Mouse (Mus musculus) forebrain, embryonic 16.5 days (tissue): ENCODE results near the gene Fkbpl. TPM values are rescaled to one million over a fixed set of nuclear protein-coding genes. Genes with fewer than 3 reads are reported as not detected.

Source experiments
- ATAC-seq: fragments of 200-750 bp; cut with Nextera tagmentation; 2 replicates; pipeline ENCODE4 v1.8.0; 2017; ENCODE audit warnings: mild to moderate bottlenecking, moderate library complexity
- H3K27ac ChIP-seq: fragments of 300-500 bp; sonication (generic); 2 replicates; pipeline ENCODE4 v1.5.1; 2014; ENCODE audit warnings: low read length, control low read depth
- H3K27me3 ChIP-seq: fragments of 300-500 bp; sonication (generic); replicated peaks from 2 replicates; pipeline ENCODE4 v1.6.1; 2014; ENCODE audit warnings: low read length; ENCODE audit not compliant: control insufficient read depth, insufficient read depth
- H3K36me3 ChIP-seq: fragments of 300-500 bp; sonication (generic); 2 replicates; pipeline ENCODE4 v1.6.1; 2014; ENCODE audit not compliant: control insufficient read depth, insufficient read depth
- H3K4me1 ChIP-seq: fragments of 300-500 bp; sonication (generic); replicated peaks from 2 replicates; pipeline ENCODE4 v1.6.1; 2014; ENCODE audit warnings: low read length; ENCODE audit not compliant: control insufficient read depth, insufficient read depth
- H3K4me2 ChIP-seq: fragments of 300-500 bp; sonication (generic); 2 replicates; pipeline ENCODE4 v1.6.1; 2014; ENCODE audit warnings: mild to moderate bottlenecking, low read length, control low read depth
- H3K4me3 ChIP-seq: fragments of 300-500 bp; sonication (generic); replicated peaks from 2 replicates; pipeline ENCODE4 v1.5.1; 2014; ENCODE audit warnings: mild to moderate bottlenecking, low read length, control low read depth
- H3K9ac ChIP-seq: fragments of 300-500 bp; sonication (generic); replicated peaks from 2 replicates; pipeline ENCODE4 v1.6.1; 2014; ENCODE audit warnings: low read depth, low read length, control low read depth
- H3K9me3 ChIP-seq: fragments of 300-500 bp; sonication (generic); 2 replicates; pipeline ENCODE4 v1.6.1; 2016; ENCODE audit warnings: low read length; ENCODE audit not compliant: control insufficient read depth
- WGBS: fragments of 180-500 bp; shearing (Covaris S2); extraction: QIAGEN DNeasy Blood & Tissue Kit; methylation state at CpG from one replicate; pipeline ENCODE4 v1.1.7; 2014; 5-methylcytosine and 5-hydroxymethylcytosine counted together
- polyA plus RNA-seq: library from polyadenylated mRNA; unstranded; fragments of >200 nt; fragmentation: Nextera tagmentation; extraction: Ambion mirVana; gene quantifications from 2 replicates; pipeline ENCODE4 v1.2.1, GENCODE M21; 2015

Gene Fkbpl
- polyA plus RNA-seq, 1 experiment from 2014 or later = 16.7 TPM

- no peak for ATAC-seq
- Histone ChIP-seq H3K4me3 (no peak overlapping the region), H3K27ac (no peak overlapping the region), H3K4me1 (peaks cover 10% of the 10 kb centered on the region), H3K9ac (no peak overlapping the region), H3K36me3 (peaks cover 20% of the 10 kb centered on the region), H3K27me3 (no peaks in the 10 kb centered on the region), H3K9me3 (no peaks in the 10 kb centered on the region), H3K4me2 (no peak overlapping the region)
- WGBS = 91% methylated on average over 10 of the region's 10 CpGs
Observed at GRCm38 (mm10) chr17:34652546-34652945, 8.0 kb downstream of the Fkbpl start.

- peaks cover 6% of the 10 kb centered on the region for H3K4me1 ChIP-seq
- ATAC-seq = no peak
- no peak overlapping the region for H3K9ac ChIP-seq
- H3K4me2 ChIP-seq = no peak overlapping the region
- no peak overlapping the region for H3K27ac ChIP-seq
- WGBS = 95% methylated on average over 8 of the region's 8 CpGs
- no peak overlapping the region for H3K4me3 ChIP-seq
- H3K9me3 ChIP-seq = no peaks in the 10 kb centered on the region
- H3K27me3 ChIP-seq = no peaks in the 10 kb centered on the region
- peaks cover 20% of the 10 kb centered on the region for H3K36me3 ChIP-seq
Observed at GRCm38 (mm10) chr17:34652985-34653384, 8.4 kb downstream of the Fkbpl start.

- Histone ChIP-seq H3K4me2 (no peak overlapping the region), H3K27me3 (no peaks in the 10 kb centered on the region), H3K27ac (no peak overlapping the region), H3K9me3 (no peaks in the 10 kb centered on the region), H3K4me1 (no peaks in the 10 kb centered on the region), H3K36me3 (peaks cover 20% of the 10 kb centered on the region), H3K4me3 (no peak overlapping the region), H3K9ac (no peak overlapping the region)
- 68% methylated on average over 9 of the region's 9 CpGs for WGBS
- no peak for ATAC-seq
Observed at GRCm38 (mm10) chr17:34653746-34654285, 9.3 kb downstream of the Fkbpl start.

GRCm38 (mm10) chr17:34654392-34654791 lies 9.8 kb downstream of the Fkbpl start:
- Histone ChIP-seq H3K9me3 (no peaks in the 10 kb centered on the region), H3K4me1 (no peaks in the 10 kb centered on the region), H3K4me3 (no peak overlapping the region), H3K27ac (no peak overlapping the region), H3K27me3 (peaks cover 3% of the 10 kb centered on the region; the same call in 1 of the 2 replicates), H3K9ac (no peak overlapping the region), H3K4me2 (no peak overlapping the region), H3K36me3 (peaks cover 20% of the 10 kb centered on the region)
- WGBS = 97% methylated on average over 13 of the region's 13 CpGs
- no peak for ATAC-seq

GRCm38 (mm10) chr17:34655160-34655559 lies 10.6 kb downstream of the Fkbpl start:
- ATAC-seq = no peak

GRCm38 (mm10) chr17:34655581-34655991 lies 11.0 kb downstream of the Fkbpl start:
- Histone ChIP-seq H3K36me3 (peaks cover 16% of the 10 kb centered on the region), H3K4me1 (no peaks in the 10 kb centered on the region), H3K4me3 (no peak overlapping the region), H3K4me2 (no peak overlapping the region), H3K27me3 (peaks cover 13% of the 10 kb centered on the region), H3K9me3 (no peaks in the 10 kb centered on the region), H3K27ac (no peak overlapping the region), H3K9ac (no peak overlapping the region)
- WGBS = 46% methylated on average over 4 of the region's 4 CpGs
- ATAC-seq = peak; percentile 25; the same call in 1 of the 2 replicates

More at GRCm38 (mm10) chr17:34655160-34655559, 10.6 kb downstream of the Fkbpl start:
- H3K4me3 ChIP-seq = no peak overlapping the region
- H3K27ac ChIP-seq = no peak overlapping the region
- H3K27me3 ChIP-seq = peaks cover 9% of the 10 kb centered on the region
- peaks cover 20% of the 10 kb centered on the region for H3K36me3 ChIP-seq
- no peaks in the 10 kb centered on the region for H3K9me3 ChIP-seq
- no peak overlapping the region for H3K4me2 ChIP-seq
- no peaks in the 10 kb centered on the region for H3K4me1 ChIP-seq
- H3K9ac ChIP-seq = no peak overlapping the region
- 96% methylated on average over 5 of the region's 7 CpGs for WGBS

GRCm38 (mm10) chr17:34656666-34657065 lies 12.1 kb downstream of the Fkbpl start:
- Histone ChIP-seq H3K9me3 (no peaks in the 10 kb centered on the region), H3K27ac (no peak overlapping the region), H3K9ac (no peak overlapping the region), H3K4me1 (peaks cover 3% of the 10 kb centered on the region; the same call in 1 of the 2 replicates), H3K4me3 (no peak overlapping the region), H3K4me2 (no peak overlapping the region), H3K27me3 (peaks cover 13% of the 10 kb centered on the region), H3K36me3 (peaks cover 13% of the 10 kb centered on the region; the same call in 1 of the 2 replicates)
- no peak for ATAC-seq
- WGBS = 47% methylated on average over 8 of the region's 8 CpGs

- ATAC-seq = no peak
- H3K4me3 ChIP-seq = no peak overlapping the region
- no peak overlapping the region for H3K27ac ChIP-seq
- H3K9ac ChIP-seq = no peak overlapping the region
- H3K4me2 ChIP-seq = no peak overlapping the region
- peaks cover 10% of the 10 kb centered on the region; the same call in 1 of the 2 replicates for H3K36me3 ChIP-seq
- 36% methylated on average over 2 of the region's 2 CpGs for WGBS
- no peaks in the 10 kb centered on the region for H3K9me3 ChIP-seq
- peaks cover 3% of the 10 kb centered on the region; the same call in 1 of the 2 replicates for H3K4me1 ChIP-seq
- H3K27me3 ChIP-seq = peaks cover 13% of the 10 kb centered on the region
Observed at GRCm38 (mm10) chr17:34657271-34657670, 12.7 kb downstream of the Fkbpl start.

GRCm38 (mm10) chr17:34658145-34658544 lies 13.6 kb downstream of the Fkbpl start:
- Histone ChIP-seq H3K4me3 (no peak overlapping the region), H3K27me3 (peaks cover 18% of the 10 kb centered on the region), H3K9ac (no peak overlapping the region), H3K9me3 (no peaks in the 10 kb centered on the region), H3K4me1 (peaks cover 3% of the 10 kb centered on the region; the same call in 1 of the 2 replicates), H3K27ac (no peak overlapping the region), H3K36me3 (0 out of 2 replicates have a peak, but pooled peaks cover 7% of the 10 kb centered on the region), H3K4me2 (no peak overlapping the region)
- ATAC-seq = no peak
- WGBS = 81% methylated on average over 2 of the region's 2 CpGs
